ENCODE assay signal across 8 mouse cellular contexts in the genomic region with DNA sequence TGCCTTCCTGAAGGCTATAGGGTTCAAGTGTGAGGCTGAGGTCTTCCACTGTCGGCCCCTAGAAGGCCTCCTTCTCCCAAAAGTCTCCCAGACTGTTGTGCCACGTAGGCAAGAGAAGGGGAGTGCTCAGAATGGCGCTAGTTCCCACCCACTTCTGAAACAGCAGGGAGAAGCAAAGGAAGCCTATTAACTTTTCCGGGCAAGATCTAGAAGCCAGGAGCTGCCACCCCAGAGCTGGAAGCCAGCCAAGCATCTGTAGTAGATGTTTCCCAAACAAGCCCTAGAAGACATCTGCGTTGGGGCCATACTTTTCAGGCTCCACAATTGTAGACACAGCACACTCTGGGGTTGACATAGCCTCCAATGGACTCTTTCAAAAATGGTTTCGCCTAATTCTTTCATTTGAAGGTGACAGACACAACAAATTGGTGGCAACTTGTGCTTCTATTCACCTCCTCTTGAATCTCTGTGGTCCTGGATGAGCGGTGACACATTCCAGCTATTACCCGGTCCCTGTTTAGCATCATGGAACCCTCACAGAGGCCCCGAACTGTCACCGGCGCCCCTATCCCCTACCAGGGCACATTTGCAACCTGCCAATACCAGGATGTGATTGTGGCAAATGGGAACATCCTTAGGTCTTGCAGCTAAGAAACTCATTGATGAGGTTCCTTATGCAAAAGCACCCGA. TPM values are rescaled to one million over a fixed set of nuclear protein-coding genes. Genes with fewer than 3 reads are reported as not detected.
A peak's percentile ranks its signal among the peaks of the same experiment; 100 is the strongest.
DNase-seq lines count a peak whose midpoint lies in the region; ATAC-seq and TF ChIP-seq lines count a peak whose summit lies in the region.

No protein-coding gene starts in this region.

- no peak for DNase-seq in liver, adult 2 months (ENCODE audit: extremely low read depth, low read depth, low spot score)
- no peak for DNase-seq in liver
- DNase-seq in forebrain, postnatal 0 days, result no peak
- DNase-seq in liver, embryonic 11.5 days (ENCODE audit: low spot score), result no peak
- DNase-seq in frontal cortex, postnatal 10 days (ENCODE audit: low spot score in 2 of 2), result no peak

- H3K79me2 ChIP-seq in liver, adult 2 months (ENCODE audit: control insufficient read depth, insufficient read depth, low read length), result no peaks in the 10 kb centered on the region

- TF ChIP-seq CTCF in liver, adult 2 months (IDR thresholded peaks at IDR 0.05; ENCODE audit: low read depth, low read length), result no peak
- no peak for TF ChIP-seq CTCF in forebrain, postnatal 0 days (IDR thresholded peaks at IDR 0.05; ENCODE audit: low read depth)
- no peak for TF ChIP-seq CTCF in small intestine, adult 2 months (IDR thresholded peaks at IDR 0.05; ENCODE audit: extremely low read depth, insufficient read length, insufficient replicate concordance, low read depth, low read length)

- H3K9me3 ChIP-seq in forebrain, postnatal 0 days (ENCODE audit: low read length), result no peaks in the 10 kb centered on the region
- H3K9me3 ChIP-seq in hindbrain, embryonic 15.5 days, result no peaks in the 10 kb centered on the region
- H3K9me3 ChIP-seq in liver, embryonic 11.5 days (ENCODE audit: control insufficient read depth, low read length), result no peaks in the 10 kb centered on the region

- H3K4me2 ChIP-seq in forebrain, postnatal 0 days (ENCODE audit: low read depth), result peak overlapping the region; percentile 6; the same call in 1 of the 2 replicates
- H3K4me2 ChIP-seq in hindbrain, embryonic 15.5 days, result peak overlapping the region; percentile 100
- H3K4me2 ChIP-seq in liver, embryonic 11.5 days, result peak overlapping the region; percentile 99

- TF ChIP-seq POLR2A in liver, adult 2 months (IDR thresholded peaks at IDR 0.05; ENCODE audit: extremely low read depth, insufficient read depth, low read length), result no peak
- TF ChIP-seq POLR2A in small intestine, adult 2 months (IDR thresholded peaks at IDR 0.05; ENCODE audit: low read depth, low read length), result no peak

- no peaks in the 10 kb centered on the region for H3K36me3 ChIP-seq in liver, adult 2 months (ENCODE audit: control insufficient read depth, insufficient read depth, low read length)
- no peaks in the 10 kb centered on the region for H3K36me3 ChIP-seq in forebrain, postnatal 0 days (ENCODE audit: insufficient read depth)
- H3K36me3 ChIP-seq in hindbrain, embryonic 15.5 days, result no peaks in the 10 kb centered on the region
- H3K36me3 ChIP-seq in liver, embryonic 11.5 days (ENCODE audit: control insufficient read depth, insufficient read depth, low read length), result no peaks in the 10 kb centered on the region
- peaks cover 7% of the 10 kb centered on the region for H3K36me3 ChIP-seq in small intestine, adult 2 months (ENCODE audit: control insufficient read depth, insufficient read depth, low read length)

- ATAC-seq in forebrain, postnatal 0 days, result no peak
- no peak for ATAC-seq in hindbrain, embryonic 15.5 days (ENCODE audit: low FRiP score, low read depth)
- no peak for ATAC-seq in liver, embryonic 11.5 days (replicated peaks; ENCODE audit: low FRiP score)
- ATAC-seq in inflammation-experienced regulatory T-cells, adult 6 months, result no peak

- peaks cover 2% of the 10 kb centered on the region; the same call in 1 of the 2 replicates for H3K4me1 ChIP-seq in liver, adult 2 months (ENCODE audit: control insufficient read depth, insufficient read depth, low read length)
- H3K4me1 ChIP-seq in forebrain, postnatal 0 days (ENCODE audit: insufficient read depth), result 0 out of 2 replicates have a peak, but pooled peaks cover 14% of the 10 kb centered on the region
- peaks cover 29% of the 10 kb centered on the region for H3K4me1 ChIP-seq in hindbrain, embryonic 15.5 days (replicated peaks)
- H3K4me1 ChIP-seq in liver, embryonic 11.5 days (replicated peaks; ENCODE audit: control insufficient read depth, insufficient read depth, low read length), result peaks cover 4% of the 10 kb centered on the region; the same call in 1 of the 2 replicates
- peaks cover 10% of the 10 kb centered on the region; the same call in 1 of the 2 replicates for H3K4me1 ChIP-seq in small intestine, adult 2 months (ENCODE audit: control insufficient read depth, insufficient read depth, insufficient read length, low read length)

- H3K27me3 ChIP-seq in liver, adult 2 months (ENCODE audit: control insufficient read depth, insufficient read depth, low read length), result no peaks in the 10 kb centered on the region
- no peaks in the 10 kb centered on the region; the same call in 1 of the 2 replicates for H3K27me3 ChIP-seq in forebrain, postnatal 0 days (ENCODE audit: insufficient read depth, low read length)
- H3K27me3 ChIP-seq in hindbrain, embryonic 15.5 days, result no peaks in the 10 kb centered on the region; the same call in 1 of the 2 replicates
- peaks cover 4% of the 10 kb centered on the region; the same call in 1 of the 2 replicates for H3K27me3 ChIP-seq in liver, embryonic 11.5 days (replicated peaks; ENCODE audit: control insufficient read depth, insufficient read depth, low read length)
- no peaks in the 10 kb centered on the region for H3K27me3 ChIP-seq in small intestine, adult 2 months (ENCODE audit: control insufficient read depth, insufficient read depth, low read length)

- no peak overlapping the region for H3K27ac ChIP-seq in liver, adult 2 months (replicated peaks; ENCODE audit: insufficient read depth, low read depth, low read length)
- H3K27ac ChIP-seq in forebrain, postnatal 0 days (ENCODE audit: low read depth, low read length), result no peak overlapping the region
- H3K27ac ChIP-seq in hindbrain, embryonic 15.5 days (replicated peaks), result no peak overlapping the region
- H3K27ac ChIP-seq in liver, embryonic 11.5 days (ENCODE audit: low read depth, low read length), result no peak overlapping the region
- peak overlapping the region; percentile 88 for H3K27ac ChIP-seq in small intestine, adult 2 months (ENCODE audit: insufficient read depth, low read depth, low read length)

- H3K9ac ChIP-seq in liver, adult 2 months (ENCODE audit: low read depth, low read length), result no peak overlapping the region
- H3K9ac ChIP-seq in forebrain, postnatal 0 days, result no peak overlapping the region
- H3K9ac ChIP-seq in hindbrain, embryonic 15.5 days, result no peak overlapping the region
- no peak overlapping the region for H3K9ac ChIP-seq in liver, embryonic 11.5 days (ENCODE audit: low read depth, low read length)

- 67% methylated on average over 12 of the region's 12 CpGs for WGBS in liver, adult 2 months
- WGBS in forebrain, postnatal 0 days, result 60% methylated on average over 12 of the region's 12 CpGs
- WGBS in hindbrain, embryonic 15.5 days, result 69% methylated on average over 12 of the region's 12 CpGs
- 56% methylated on average over 12 of the region's 12 CpGs for WGBS in liver, embryonic 11.5 days
- 33% methylated on average over 12 of the region's 12 CpGs for WGBS in small intestine, adult 2 months

- peak overlapping the region; percentile 11 for H3K4me3 ChIP-seq in liver, adult 2 months (ENCODE audit: insufficient read depth, low read depth, low read length)
- no peak overlapping the region for H3K4me3 ChIP-seq in forebrain, postnatal 0 days (ENCODE audit: low read depth, low read length)
- H3K4me3 ChIP-seq in hindbrain, embryonic 15.5 days, result peak overlapping the region; percentile 65; the same call in 1 of the 2 replicates
- peak overlapping the region; percentile 60 for H3K4me3 ChIP-seq in liver, embryonic 11.5 days (ENCODE audit: low read depth, low read length)
- H3K4me3 ChIP-seq in small intestine, adult 2 months (ENCODE audit: low read depth, low read length), result peak overlapping the region; percentile 70

RNA-seq across cellular contexts. Expression of a gene that starts 1.4 kb away (rescaled TPM):
- total RNA-seq in liver, adult 2 months (2014; rRNA removed), result 0.46 and 0.54 TPM in 2 replicates
- polyA plus RNA-seq in liver, adult 2 months (2012; rRNA removed), result 0.14 and 0.22 TPM in 2 replicates
- total RNA-seq in forebrain, postnatal 0 days (2014; rRNA removed), result 12.2 and 21.5 TPM in 2 replicates
- polyA plus RNA-seq in forebrain, postnatal 0 days (2015; fragmentation: Nextera tagmentation; extraction: Ambion mirVana), result 3.7 and 7.6 TPM in 2 replicates
- 8.8 and 11.1 TPM in 2 replicates for polyA plus RNA-seq in hindbrain, embryonic 15.5 days (2015; fragmentation: Nextera tagmentation; extraction: Ambion mirVana)
- 4.3 and 4.4 TPM in 2 replicates for polyA plus RNA-seq in liver, embryonic 11.5 days (2014; fragmentation: Nextera tagmentation; extraction: Ambion mirVana)
- 6.5 and 18.7 TPM in 2 replicates for polyA plus RNA-seq in small intestine, adult 2 months (2012; rRNA removed)
- not detected for polyA plus RNA-seq in inflammation-experienced regulatory T-cells, adult 6 months (2017; shearing (Covaris generic))

Comparison
In these comparisons a context has a peak if more than half of its experiments do, and no peak if none do; other contexts are left out.
1. H3K4me2 ChIP-seq: peak in every context shown above with its lines; median percentile 100 in hindbrain, embryonic 15.5 days; 99 in liver, embryonic 11.5 days; 6 in forebrain, postnatal 0 days.